Mouse (Mus musculus): Measurements from ENCODE around the gene Btg3.

- TF ChIP-seq POLR2A (IDR thresholded peaks at IDR 0.05; ENCODE audit: control insufficient read depth, low read depth, low read length) (no peak), CTCF (IDR thresholded peaks at IDR 0.05; ENCODE audit: control insufficient read depth, insufficient read depth, insufficient replicate concordance, low read depth, low read length) (no peak)
Measured at GRCm38 (mm10) chr16:78398734-78399133, 21.7 kb upstream of the Btg3 start.
